Mouse (Mus musculus) lung, adult 2 months (tissue): ENCODE measurements around the gene Irx3. TPM values are rescaled to one million over a fixed set of nuclear protein-coding genes. Genes with fewer than 3 reads are reported as not detected.

Experiments used
- DNase-seq: peaks from one replicate; pipeline ENCODE4 v3.0.0; 2022
- H3K4me1 ChIP-seq: fragments of 200-500 bp; 2 replicates; pipeline ENCODE4 v1.6.1; 2011; ENCODE audit warnings: low read length; ENCODE audit not compliant: control insufficient read depth, insufficient read depth
- H3K4me3 ChIP-seq: fragments of 200-500 bp; replicated peaks from 2 replicates; pipeline ENCODE3; 2011; ENCODE audit warnings: low read depth, mild to moderate bottlenecking, control low read depth, low read length; ENCODE audit errors: extremely low read depth
- CTCF ChIP-seq: fragments of 200-500 bp; IDR thresholded peaks from 2 replicates; pipeline ENCODE4 v1.5.1; 2011; ENCODE audit warnings: mild to moderate bottlenecking, low read length, control low read depth; ENCODE audit not compliant: insufficient read depth
- POLR2A ChIP-seq: fragments of 200-500 bp; IDR thresholded peaks from 2 replicates; pipeline ENCODE4 v1.6.1; 2011; ENCODE audit warnings: low read depth, mild to moderate bottlenecking, control low read depth, low read length, borderline replicate concordance; ENCODE audit errors: extremely low read depth
- WGBS: fragments of 180-500 bp; shearing (Covaris S2); methylation state at CpG from one replicate; pipeline ENCODE4 v1.1.7; 2018; 5-methylcytosine and 5-hydroxymethylcytosine counted together
- polyA plus RNA-seq: library from polyadenylated mRNA; depleted of rRNA; stranded (reverse); fragments of >200 nt; gene quantifications from 2 replicates; pipeline ENCODE4 v1.2.3, GENCODE M21; 2012

Gene Irx3
- polyA plus RNA-seq, 1 experiment: 63.2 TPM

GRCm38 (mm10) chr8:91749412-91749811 lies 52.5 kb downstream of the Irx3 start:
- H3K4me3 ChIP-seq: no peak overlapping the region
- no peak for DNase-seq
- WGBS: 78% methylated on average over 5 of the region's 5 CpGs
- no peak for TF ChIP-seq POLR2A
- no peak for TF ChIP-seq CTCF
- no peaks in the 10 kb centered on the region for H3K4me1 ChIP-seq
